Mouse (Mus musculus): ENCODE measurements at regions not wholly inside any gene's neighbourhood (a gene's known extent, or its start where the extent isn't known, plus 50 kb on each side); places are given as distances from the start of the nearest gene placed in this dataset.

- Histone ChIP-seq H3K27me3 (ENCODE audit: control insufficient read depth) (no peaks in the 10 kb centered on the region), H3K4me1 (ENCODE audit: control insufficient read depth) (no peaks in the 10 kb centered on the region), H3K36me3 (ENCODE audit: control insufficient read depth) (no peaks in the 10 kb centered on the region), H3K4me3 (replicated peaks) (no peak overlapping the region), H3K9me3 (ENCODE audit: control insufficient read depth, low read length) (no peaks in the 10 kb centered on the region)
- TF ChIP-seq GATA1 (IDR thresholded peaks at IDR 0.05; ENCODE audit: low read length): no peak
- no peak for TF ChIP-seq TAL1 (IDR thresholded peaks at IDR 0.05; ENCODE audit: low read length)
Observed at GRCm38 (mm10) chr17:4472412-4472811, 521.7 kb upstream of the Arid1b start.

- H3K27me3 ChIP-seq (ENCODE audit: control insufficient read depth): no peaks in the 10 kb centered on the region
- TF ChIP-seq TAL1 (IDR thresholded peaks at IDR 0.05; ENCODE audit: low read length) (no peak), GATA1 (IDR thresholded peaks at IDR 0.05; ENCODE audit: low read length) (no peak)
- H3K9me3 ChIP-seq (ENCODE audit: control insufficient read depth, low read length): no peaks in the 10 kb centered on the region
- no peak overlapping the region for H3K4me3 ChIP-seq (replicated peaks)
- H3K4me1 ChIP-seq (ENCODE audit: control insufficient read depth): no peaks in the 10 kb centered on the region
- H3K36me3 ChIP-seq (ENCODE audit: control insufficient read depth): no peaks in the 10 kb centered on the region
Observed at GRCm38 (mm10) chr17:4474350-4474749, 519.8 kb upstream of the Arid1b start.

- no peaks in the 10 kb centered on the region for H3K27me3 ChIP-seq (ENCODE audit: control insufficient read depth)
- H3K4me3 ChIP-seq (replicated peaks): no peak overlapping the region
- TF ChIP-seq GATA1 (IDR thresholded peaks at IDR 0.05; ENCODE audit: low read length) (no peak), TAL1 (IDR thresholded peaks at IDR 0.05; ENCODE audit: low read length) (no peak)
- no peaks in the 10 kb centered on the region for H3K4me1 ChIP-seq (ENCODE audit: control insufficient read depth)
- H3K9me3 ChIP-seq (ENCODE audit: control insufficient read depth, low read length): no peaks in the 10 kb centered on the region
- no peaks in the 10 kb centered on the region for H3K36me3 ChIP-seq (ENCODE audit: control insufficient read depth)
Observed at GRCm38 (mm10) chr17:4475665-4476064, 518.5 kb upstream of the Arid1b start.

GRCm38 (mm10) chr17:4494392-4494791, 499.7 kb upstream of the Arid1b start:
- Histone ChIP-seq H3K4me1 (ENCODE audit: control insufficient read depth) (no peaks in the 10 kb centered on the region), H3K36me3 (ENCODE audit: control insufficient read depth) (no peaks in the 10 kb centered on the region), H3K9me3 (ENCODE audit: control insufficient read depth, low read length) (no peaks in the 10 kb centered on the region), H3K27me3 (ENCODE audit: control insufficient read depth) (no peaks in the 10 kb centered on the region), H3K4me3 (replicated peaks) (no peak overlapping the region)
- TF ChIP-seq GATA1 (IDR thresholded peaks at IDR 0.05; ENCODE audit: low read length) (no peak), TAL1 (IDR thresholded peaks at IDR 0.05; ENCODE audit: low read length) (no peak)

- no peaks in the 10 kb centered on the region for H3K9me3 ChIP-seq (ENCODE audit: control insufficient read depth, low read length)
- no peaks in the 10 kb centered on the region for H3K4me1 ChIP-seq (ENCODE audit: control insufficient read depth)
- no peaks in the 10 kb centered on the region for H3K36me3 ChIP-seq (ENCODE audit: control insufficient read depth)
Observed at GRCm38 (mm10) chr17:4500504-4500903, 493.6 kb upstream of the Arid1b start.

GRCm38 (mm10) chr17:4501029-4501428, 493.1 kb upstream of the Arid1b start:
- H3K4me3 ChIP-seq (replicated peaks): no peak overlapping the region
- TF ChIP-seq TAL1 (IDR thresholded peaks at IDR 0.05; ENCODE audit: low read length): no peak
- TF ChIP-seq GATA1 (IDR thresholded peaks at IDR 0.05; ENCODE audit: low read length): no peak
- no peaks in the 10 kb centered on the region for H3K36me3 ChIP-seq (ENCODE audit: control insufficient read depth)
- no peaks in the 10 kb centered on the region for H3K4me1 ChIP-seq (ENCODE audit: control insufficient read depth)
- no peaks in the 10 kb centered on the region for H3K27me3 ChIP-seq (ENCODE audit: control insufficient read depth)
- H3K9me3 ChIP-seq (ENCODE audit: control insufficient read depth, low read length): no peaks in the 10 kb centered on the region

More at GRCm38 (mm10) chr17:4500504-4500903, 493.6 kb upstream of the Arid1b start:
- H3K4me3 ChIP-seq (replicated peaks): no peak overlapping the region
- H3K27me3 ChIP-seq (ENCODE audit: control insufficient read depth): no peaks in the 10 kb centered on the region
- TF ChIP-seq TAL1 (IDR thresholded peaks at IDR 0.05; ENCODE audit: low read length) (no peak), GATA1 (IDR thresholded peaks at IDR 0.05; ENCODE audit: low read length) (no peak)

GRCm38 (mm10) chr17:4504951-4505350, 489.2 kb upstream of the Arid1b start:
- no peaks in the 10 kb centered on the region for H3K4me1 ChIP-seq (ENCODE audit: control insufficient read depth)
- no peaks in the 10 kb centered on the region for H3K36me3 ChIP-seq (ENCODE audit: control insufficient read depth)
- H3K27me3 ChIP-seq (ENCODE audit: control insufficient read depth): no peaks in the 10 kb centered on the region
- no peaks in the 10 kb centered on the region for H3K9me3 ChIP-seq (ENCODE audit: control insufficient read depth, low read length)
- H3K4me3 ChIP-seq (replicated peaks): no peak overlapping the region
- no peak for TF ChIP-seq TAL1 (IDR thresholded peaks at IDR 0.05; ENCODE audit: low read length)
- TF ChIP-seq GATA1 (IDR thresholded peaks at IDR 0.05; ENCODE audit: low read length): no peak

GRCm38 (mm10) chr17:4509506-4509905, 484.6 kb upstream of the Arid1b start:
- no peaks in the 10 kb centered on the region for H3K9me3 ChIP-seq (ENCODE audit: control insufficient read depth, low read length)
- TF ChIP-seq TAL1 (IDR thresholded peaks at IDR 0.05; ENCODE audit: low read length): no peak
- no peak for TF ChIP-seq GATA1 (IDR thresholded peaks at IDR 0.05; ENCODE audit: low read length)
- no peaks in the 10 kb centered on the region for H3K4me1 ChIP-seq (ENCODE audit: control insufficient read depth)
- no peaks in the 10 kb centered on the region for H3K27me3 ChIP-seq (ENCODE audit: control insufficient read depth)
- no peak overlapping the region for H3K4me3 ChIP-seq (replicated peaks)
- no peaks in the 10 kb centered on the region for H3K36me3 ChIP-seq (ENCODE audit: control insufficient read depth)

GRCm38 (mm10) chr17:4516141-4516540, 478.0 kb upstream of the Arid1b start:
- Histone ChIP-seq H3K4me1 (ENCODE audit: control insufficient read depth) (no peaks in the 10 kb centered on the region), H3K9me3 (ENCODE audit: control insufficient read depth, low read length) (no peaks in the 10 kb centered on the region), H3K36me3 (ENCODE audit: control insufficient read depth) (no peaks in the 10 kb centered on the region), H3K27me3 (ENCODE audit: control insufficient read depth) (no peaks in the 10 kb centered on the region), H3K4me3 (replicated peaks) (no peak overlapping the region)
- TF ChIP-seq TAL1 (IDR thresholded peaks at IDR 0.05; ENCODE audit: low read length) (no peak), GATA1 (IDR thresholded peaks at IDR 0.05; ENCODE audit: low read length) (no peak)

- no peak overlapping the region for H3K4me3 ChIP-seq (replicated peaks)
- no peaks in the 10 kb centered on the region for H3K27me3 ChIP-seq (ENCODE audit: control insufficient read depth)
- no peaks in the 10 kb centered on the region for H3K9me3 ChIP-seq (ENCODE audit: control insufficient read depth, low read length)
- no peaks in the 10 kb centered on the region for H3K4me1 ChIP-seq (ENCODE audit: control insufficient read depth)
- no peak for TF ChIP-seq TAL1 (IDR thresholded peaks at IDR 0.05; ENCODE audit: low read length)
- TF ChIP-seq GATA1 (IDR thresholded peaks at IDR 0.05; ENCODE audit: low read length): no peak
- H3K36me3 ChIP-seq (ENCODE audit: control insufficient read depth): no peaks in the 10 kb centered on the region
Observed at GRCm38 (mm10) chr17:4516846-4517245, 477.3 kb upstream of the Arid1b start.
